Mouse (Mus musculus) lung, embryonic 14.5 days (tissue): ENCODE measurements around the gene Cstb. TPM values are rescaled to one million over a fixed set of nuclear protein-coding genes. Genes with fewer than 3 reads are reported as not detected.

Experiments used
- ATAC-seq: fragments of 200-750 bp; cut with Nextera tagmentation; 2 replicates; pipeline ENCODE4 v1.8.0; 2017; ENCODE audit warnings: mild to moderate bottlenecking, moderate TSS enrichment, moderate library complexity; ENCODE audit not compliant: insufficient read depth
- DNase-seq: peaks from one replicate; pipeline ENCODE4 v3.0.0-alpha.2; 2015
- H3K27ac ChIP-seq: fragments of 300-500 bp; sonication (generic); 2 replicates; pipeline ENCODE4 v1.5.1; 2014; ENCODE audit warnings: low read depth, mild to moderate bottlenecking, moderate library complexity
- H3K27me3 ChIP-seq: fragments of 300-500 bp; sonication (generic); 2 replicates; pipeline ENCODE4 v1.6.1; 2014; ENCODE audit warnings: low read length, control low read depth; ENCODE audit not compliant: insufficient read depth
- H3K36me3 ChIP-seq: fragments of 300-500 bp; sonication (generic); 2 replicates; pipeline ENCODE4 v1.6.1; 2014; ENCODE audit warnings: control low read depth; ENCODE audit not compliant: insufficient read depth
- H3K4me1 ChIP-seq: fragments of 300-500 bp; sonication (generic); 2 replicates; pipeline ENCODE4 v1.6.1; 2014; ENCODE audit warnings: antibody characterized with exemption, control low read depth; ENCODE audit not compliant: insufficient read depth
- H3K4me2 ChIP-seq: fragments of 300-500 bp; sonication (generic); 2 replicates; pipeline ENCODE4 v1.6.1; 2014; ENCODE audit warnings: mild to moderate bottlenecking
- H3K4me3 ChIP-seq: fragments of 300-500 bp; sonication (generic); 2 replicates; pipeline ENCODE4 v1.5.1; 2014; ENCODE audit warnings: low read depth, low read length
- H3K9ac ChIP-seq: fragments of 300-500 bp; sonication (generic); 2 replicates; pipeline ENCODE4 v1.6.1; 2014
- H3K9me3 ChIP-seq: fragments of 300-500 bp; sonication (generic); 2 replicates; pipeline ENCODE4 v1.6.1; 2016; ENCODE audit warnings: low read depth, low read length, control low read depth
- CTCF ChIP-seq: IDR thresholded peaks from 2 replicates; pipeline ENCODE4 v1.5.1; 2016; ENCODE audit warnings: antibody characterized with exemption, low read depth
- WGBS: fragments of 180-500 bp; shearing (Covaris S2); extraction: QIAGEN DNeasy Blood & Tissue Kit; methylation state at CpG from one replicate; pipeline ENCODE4 v1.1.7; 2014; 5-methylcytosine and 5-hydroxymethylcytosine counted together
- microRNA-seq: library from miRNA; unstranded; fragments of <30 nt; microRNA quantifications from one replicate; pipeline ENCODE4, GENCODE M21; 2016; ENCODE audit warnings: borderline number of aligned reads
- polyA plus RNA-seq: library from polyadenylated mRNA; unstranded; fragments of >200 nt; fragmentation: Nextera tagmentation; extraction: Ambion mirVana; gene quantifications from 2 replicates; pipeline ENCODE4 v1.2.1, GENCODE M21; 2014

Cstb gene
- polyA plus RNA-seq, 1 experiment from 2014 or later: 201 TPM

- no peak overlapping the region for H3K4me3 ChIP-seq
- ATAC-seq: no peak
- 77% methylated on average over 9 of the region's 9 CpGs for WGBS
- H3K27me3 ChIP-seq: no peaks in the 10 kb centered on the region
- no peak overlapping the region for H3K4me2 ChIP-seq
- no peak for DNase-seq
- H3K9me3 ChIP-seq: no peaks in the 10 kb centered on the region
- no peak overlapping the region for H3K9ac ChIP-seq
- H3K4me1 ChIP-seq: peaks cover 8% of the 10 kb centered on the region; the same call in 1 of the 2 replicates
- no peaks in the 10 kb centered on the region for H3K36me3 ChIP-seq
- TF ChIP-seq CTCF: no peak
- H3K27ac ChIP-seq: no peak overlapping the region
Observed at GRCm38 (mm10) chr10:78466647-78467046, 41.2 kb downstream of the Cstb start.

GRCm38 (mm10) chr10:78467761-78468310 is 42.4 kb downstream of the Cstb start:
- WGBS: 38% methylated on average over 2 of the region's 2 CpGs

GRCm38 (mm10) chr10:78470582-78471313 is 45.3 kb downstream of the Cstb start:
- DNase-seq: peak; percentile 56
- no peak for TF ChIP-seq CTCF
- Histone ChIP-seq H3K9me3 (no peaks in the 10 kb centered on the region), H3K27me3 (no peaks in the 10 kb centered on the region), H3K4me3 (no peak overlapping the region), H3K4me1 (no peaks in the 10 kb centered on the region), H3K9ac (no peak overlapping the region), H3K27ac (peak overlapping the region; percentile 22), H3K36me3 (no peaks in the 10 kb centered on the region), H3K4me2 (peak overlapping the region; percentile 27; the same call in 1 of the 2 replicates)
- WGBS: 33% methylated on average over 15 of the region's 15 CpGs
- no peak for ATAC-seq

More at GRCm38 (mm10) chr10:78467761-78468310, 42.4 kb downstream of the Cstb start:
- H3K4me3 ChIP-seq: no peak overlapping the region
- DNase-seq (no peak), ATAC-seq (no peak)
- no peak overlapping the region for H3K27ac ChIP-seq
- no peaks in the 10 kb centered on the region for H3K36me3 ChIP-seq
- no peaks in the 10 kb centered on the region for H3K27me3 ChIP-seq
- no peak overlapping the region for H3K9ac ChIP-seq
- no peak for TF ChIP-seq CTCF
- no peak overlapping the region for H3K4me2 ChIP-seq
- no peaks in the 10 kb centered on the region for H3K9me3 ChIP-seq
- H3K4me1 ChIP-seq: peaks cover 8% of the 10 kb centered on the region; the same call in 1 of the 2 replicates

GRCm38 (mm10) chr10:78472046-78472445 is 46.6 kb downstream of the Cstb start:
- no peak overlapping the region for H3K4me3 ChIP-seq
- 83% methylated on average over 3 of the region's 3 CpGs for WGBS
- no peak overlapping the region for H3K9ac ChIP-seq
- TF ChIP-seq CTCF: no peak
- H3K36me3 ChIP-seq: no peaks in the 10 kb centered on the region
- H3K27me3 ChIP-seq: no peaks in the 10 kb centered on the region
- no peak overlapping the region for H3K4me2 ChIP-seq
- no peaks in the 10 kb centered on the region for H3K4me1 ChIP-seq
- H3K9me3 ChIP-seq: no peaks in the 10 kb centered on the region
- DNase-seq (no peak), ATAC-seq (no peak)
- no peak overlapping the region for H3K27ac ChIP-seq

GRCm38 (mm10) chr10:78473434-78473833 is 48.0 kb downstream of the Cstb start:
- no peaks in the 10 kb centered on the region for H3K9me3 ChIP-seq
- DNase-seq (no peak), ATAC-seq (no peak)
- H3K4me3 ChIP-seq: no peak overlapping the region
- no peak for TF ChIP-seq CTCF
- no peaks in the 10 kb centered on the region for H3K27me3 ChIP-seq
- H3K4me1 ChIP-seq: no peaks in the 10 kb centered on the region
- H3K4me2 ChIP-seq: no peak overlapping the region
- no peaks in the 10 kb centered on the region for H3K36me3 ChIP-seq
- 51% methylated on average over 5 of the region's 5 CpGs for WGBS
- H3K9ac ChIP-seq: no peak overlapping the region
- no peak overlapping the region for H3K27ac ChIP-seq

GRCm38 (mm10) chr10:78474759-78475158 is 49.3 kb downstream of the Cstb start:
- Histone ChIP-seq H3K9me3 (no peaks in the 10 kb centered on the region), H3K27me3 (no peaks in the 10 kb centered on the region), H3K4me3 (no peak overlapping the region), H3K27ac (no peak overlapping the region), H3K4me1 (no peaks in the 10 kb centered on the region), H3K4me2 (no peak overlapping the region), H3K36me3 (no peaks in the 10 kb centered on the region), H3K9ac (no peak overlapping the region)
- no peak for ATAC-seq
- 52% methylated on average over 8 of the region's 8 CpGs for WGBS
- no peak for DNase-seq
- TF ChIP-seq CTCF: no peak

GRCm38 (mm10) chr10:78476821-78477220 is 51.4 kb downstream of the Cstb start:
- ATAC-seq (no peak), DNase-seq (no peak)
- TF ChIP-seq CTCF: no peak
- WGBS: 66% methylated on average over 4 of the region's 4 CpGs
- Histone ChIP-seq H3K36me3 (no peaks in the 10 kb centered on the region), H3K27me3 (no peaks in the 10 kb centered on the region), H3K9me3 (no peaks in the 10 kb centered on the region), H3K27ac (no peak overlapping the region), H3K4me3 (no peak overlapping the region), H3K4me2 (no peak overlapping the region), H3K9ac (no peak overlapping the region), H3K4me1 (no peaks in the 10 kb centered on the region)

Small RNA genes within 50 kb of the gene (microRNA-seq; reads per million reads assigned to microRNA genes)
- gene Mir6410 (not detected), gene Mir6907 (not detected), gene Mir6908 (not detected)

Other genes with a start within 250 kb of the Cstb start
- gene Pwp2, start 240.5 kb upstream of the Cstb start, polyA plus RNA-seq: 20.8 and 21.8 TPM in 2 replicates
- gene Trappc10, start 181.0 kb upstream of the Cstb start, polyA plus RNA-seq: 15.7 and 18.0 TPM in 2 replicates
- gene Agpat3, start 73.2 kb upstream of the Cstb start, polyA plus RNA-seq: 59.7 and 62.1 TPM in 2 replicates
- 239 and 249 TPM in 2 replicates for gene Rrp1, start 12.6 kb upstream of the Cstb start, polyA plus RNA-seq
- 5.9 and 6.9 TPM in 2 replicates for gene Pdxk, start 39.3 kb downstream of the Cstb start, polyA plus RNA-seq
- gene Olfr1358, start 91.8 kb downstream of the Cstb start, polyA plus RNA-seq: not detected in 2 replicates
- gene Ilvbl, start 148.7 kb downstream of the Cstb start, polyA plus RNA-seq: 33.2 and 33.3 TPM in 2 replicates
- 27.3 and 29.3 TPM in 2 replicates for gene Syde1, start 166.3 kb downstream of the Cstb start, polyA plus RNA-seq
- not detected in 2 replicates for gene Olfr1357, start 192.4 kb downstream of the Cstb start, polyA plus RNA-seq